Mouse (Mus musculus) brain, adult 2 months (tissue): ENCODE measurements at regions not wholly inside any gene's neighbourhood (a gene's known extent, or its start where the extent isn't known, plus 50 kb on each side); places are given as distances from the start of the nearest gene placed in this dataset.

Source experiments
- DNase-seq: peaks from one replicate; pipeline ENCODE4 v3.0.0; 2011; ENCODE audit warnings: low read depth, low spot score

DNA sequence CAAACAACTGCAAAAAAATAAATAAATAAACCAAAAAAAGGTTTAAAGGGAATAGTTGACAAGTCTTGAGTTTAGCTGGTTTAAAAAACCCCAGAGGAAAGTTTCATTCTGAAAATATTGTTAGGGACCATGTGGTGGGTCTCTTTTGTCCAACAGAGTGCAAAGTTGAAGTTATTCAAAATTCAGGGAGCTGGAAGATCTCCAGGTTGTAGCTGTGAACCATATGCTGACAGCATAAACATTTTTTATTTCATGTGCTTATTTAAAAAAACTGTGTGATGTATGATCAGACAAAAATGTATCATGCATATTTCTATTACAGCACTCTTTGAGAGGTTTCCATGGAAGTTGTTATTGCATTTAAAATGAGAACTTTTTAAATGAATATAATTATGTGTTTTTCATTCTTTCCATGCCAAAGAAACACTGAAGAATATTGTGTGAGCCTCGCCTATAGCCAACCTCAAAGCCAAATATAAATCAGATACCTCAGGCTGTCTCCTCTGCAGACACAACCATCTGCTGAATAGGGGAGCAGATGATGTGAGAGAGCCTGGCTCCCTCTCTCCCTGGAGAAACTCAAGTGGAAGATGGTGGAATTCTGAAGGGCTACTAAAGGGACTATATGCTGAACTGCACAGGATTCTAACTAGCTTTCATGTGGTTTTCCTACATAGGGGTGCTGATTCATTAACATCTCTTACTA lies 413.4 kb upstream of the Impad1 start:
- DNase-seq = peak; percentile 65

DNA sequence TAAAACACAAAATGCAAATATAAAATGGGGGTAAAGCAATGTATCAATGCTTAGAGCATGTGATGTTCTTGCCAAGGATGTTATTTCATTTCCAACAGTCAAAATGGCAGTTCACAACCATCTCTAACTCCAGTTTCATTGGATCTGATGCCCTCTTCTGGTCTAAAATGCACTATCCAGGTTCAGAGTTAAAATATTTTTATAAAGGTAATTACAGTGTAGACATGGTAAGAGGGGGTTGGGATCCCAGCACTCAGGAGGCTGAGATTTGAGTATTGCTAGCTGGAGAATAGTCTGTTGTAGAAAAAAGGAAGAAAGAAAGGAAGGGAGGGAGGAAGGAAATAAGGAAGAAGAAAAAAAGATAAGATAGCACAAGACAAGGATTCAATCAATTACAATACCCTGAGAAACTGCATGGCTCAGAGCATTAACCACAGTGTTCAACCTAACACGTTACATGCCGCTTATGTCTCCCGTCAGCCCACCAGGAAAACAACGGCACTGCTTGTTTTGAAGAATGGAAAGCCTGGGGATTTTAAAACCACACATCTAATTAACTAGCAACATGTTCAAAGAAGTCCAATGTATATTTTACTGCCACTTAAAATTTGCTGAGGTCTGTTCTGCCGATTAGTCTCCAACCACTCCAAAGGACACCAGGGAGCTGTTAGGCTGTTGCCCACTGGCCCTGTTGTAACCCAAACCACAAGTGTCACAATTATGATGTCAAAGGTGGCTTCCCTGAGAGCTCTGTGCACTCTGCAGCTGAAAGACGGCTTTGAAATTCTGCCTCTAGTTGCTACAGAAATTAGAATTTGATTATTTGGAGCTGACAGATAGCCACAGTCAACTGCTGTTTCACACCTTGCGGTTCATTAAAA lies 412.4 kb upstream of the Impad1 start:
- peak; percentile 21 for DNase-seq

DNA sequence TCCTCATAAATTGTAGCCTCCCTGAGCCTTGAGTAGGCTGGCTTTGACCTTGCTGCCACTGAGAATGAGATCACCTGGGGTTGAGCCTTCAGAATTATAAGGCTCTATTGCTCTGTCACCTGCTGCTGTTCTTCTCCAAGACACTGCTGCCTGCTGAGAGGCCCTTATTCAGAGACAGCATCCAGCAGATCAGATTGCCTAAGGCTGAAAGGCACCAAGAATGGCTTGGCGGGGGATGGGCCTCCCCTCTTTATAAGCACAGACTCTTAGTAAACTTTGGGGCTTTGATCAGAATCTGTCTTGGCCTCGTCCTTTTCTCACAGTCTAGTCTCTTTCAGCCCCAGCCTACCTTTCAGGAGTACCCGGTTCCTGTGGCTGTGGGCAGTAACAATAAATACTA lies 401.1 kb upstream of the Impad1 start:
- no peak for DNase-seq

DNA sequence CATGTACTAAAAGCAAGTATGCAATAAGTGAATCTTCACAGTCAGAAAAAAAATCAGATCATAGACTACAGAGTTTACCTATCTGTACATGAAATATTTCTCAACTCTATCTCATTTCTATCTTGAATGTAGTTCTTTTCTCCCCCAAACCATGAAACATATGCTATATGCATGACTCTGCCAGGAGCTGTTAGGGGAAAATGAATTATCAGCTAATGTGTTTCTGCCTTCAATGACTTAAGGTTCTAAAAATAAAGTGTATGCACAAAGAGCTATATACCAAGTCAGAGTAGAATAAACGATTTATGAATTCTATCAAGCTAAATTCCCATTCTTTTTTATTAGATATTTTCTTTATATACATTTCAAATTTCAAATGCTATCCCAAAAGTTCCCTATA lies 388.4 kb upstream of the Impad1 start:
- peak; percentile 23 for DNase-seq

DNA sequence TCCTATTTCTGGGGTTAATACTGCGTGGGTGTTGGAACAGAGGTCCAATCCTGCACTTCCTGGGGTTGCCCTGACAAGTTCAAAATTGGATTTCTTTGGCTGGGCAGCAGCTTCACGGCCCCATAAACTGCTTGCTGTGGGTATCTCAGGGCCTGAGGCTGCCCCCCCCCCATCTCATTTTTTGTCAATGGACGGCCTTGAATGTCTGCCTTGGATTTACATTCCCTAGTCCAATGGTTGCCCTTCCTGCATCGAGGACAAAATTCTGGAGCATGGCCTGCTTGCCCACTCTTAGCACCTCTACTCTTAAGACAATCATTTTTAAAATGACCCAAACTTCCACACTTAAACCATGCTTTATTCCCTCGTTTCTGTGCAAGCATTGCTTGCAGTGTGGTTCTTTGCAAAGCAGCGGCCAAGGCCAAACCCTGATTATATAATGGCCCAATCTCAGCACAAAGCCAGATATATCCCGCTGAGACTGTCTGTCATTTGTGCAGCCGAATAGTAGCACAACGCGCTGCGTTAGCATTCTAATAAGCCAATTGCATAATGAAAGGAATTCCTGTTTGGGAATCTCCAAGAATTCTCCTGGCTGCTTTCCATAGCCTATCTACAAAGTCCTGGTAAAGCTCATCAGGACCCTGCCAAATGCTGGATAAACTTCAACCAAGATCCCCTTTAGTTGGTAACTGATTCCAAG lies 386.0 kb upstream of the Impad1 start:
- peak; percentile 51 for DNase-seq

DNA sequence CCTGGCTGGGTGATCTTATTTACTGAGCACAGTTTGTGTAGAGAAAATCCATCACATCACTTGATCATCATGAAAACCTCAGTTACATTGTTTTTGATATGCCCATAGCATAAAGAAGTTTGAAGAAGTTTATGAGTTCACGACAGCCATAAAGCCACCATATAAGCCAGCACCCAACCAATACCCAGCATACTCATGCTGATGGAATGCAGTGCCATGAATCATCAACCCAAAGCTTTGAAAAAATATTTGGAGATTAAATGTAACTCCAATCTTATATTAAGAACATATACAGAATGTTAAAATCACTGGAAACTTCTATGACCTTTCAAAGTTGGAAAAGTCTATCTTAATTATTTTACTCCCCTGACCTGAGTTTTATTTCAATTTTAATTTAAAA lies 372.1 kb upstream of the Impad1 start:
- DNase-seq = no peak

DNA sequence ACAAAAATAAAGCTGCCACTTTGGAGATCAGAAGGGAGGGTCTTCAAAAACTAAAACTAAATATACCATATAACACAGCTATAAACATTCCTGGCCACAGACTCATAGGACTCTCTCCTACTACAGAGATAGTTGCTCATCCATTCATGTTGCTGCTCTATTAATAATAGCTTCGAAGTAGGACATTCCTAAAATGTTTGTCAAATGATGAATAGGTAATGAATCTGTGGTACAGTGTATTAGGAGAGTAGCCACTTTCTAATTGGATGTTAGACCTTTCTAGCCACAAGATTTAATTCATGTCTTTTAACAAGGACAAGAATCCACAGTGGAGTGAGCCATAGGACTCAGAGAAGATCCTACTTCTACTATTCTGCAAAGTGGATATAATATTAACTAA lies 367.8 kb upstream of the Impad1 start:
- DNase-seq = no peak

DNA sequence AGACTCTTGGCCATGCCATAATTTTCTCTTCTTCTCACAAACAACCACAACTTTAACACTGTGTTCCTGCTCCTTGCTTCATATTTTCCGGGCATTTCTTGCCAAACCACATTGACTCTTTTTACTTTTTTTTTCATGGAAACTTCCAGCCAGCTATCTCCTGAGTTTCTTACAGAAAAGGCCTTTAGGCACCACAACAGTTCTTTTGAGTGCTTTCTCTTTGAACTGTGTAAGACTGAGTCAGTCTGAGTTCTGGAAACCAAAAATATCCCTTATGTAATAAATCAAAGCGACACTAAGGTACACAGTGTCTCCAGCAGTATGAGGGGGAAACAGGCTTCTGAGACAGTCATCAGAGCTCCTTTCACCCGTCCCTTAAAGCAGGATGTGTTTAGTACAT lies 337.6 kb upstream of the Impad1 start:
- peak; percentile 83 for DNase-seq

DNA sequence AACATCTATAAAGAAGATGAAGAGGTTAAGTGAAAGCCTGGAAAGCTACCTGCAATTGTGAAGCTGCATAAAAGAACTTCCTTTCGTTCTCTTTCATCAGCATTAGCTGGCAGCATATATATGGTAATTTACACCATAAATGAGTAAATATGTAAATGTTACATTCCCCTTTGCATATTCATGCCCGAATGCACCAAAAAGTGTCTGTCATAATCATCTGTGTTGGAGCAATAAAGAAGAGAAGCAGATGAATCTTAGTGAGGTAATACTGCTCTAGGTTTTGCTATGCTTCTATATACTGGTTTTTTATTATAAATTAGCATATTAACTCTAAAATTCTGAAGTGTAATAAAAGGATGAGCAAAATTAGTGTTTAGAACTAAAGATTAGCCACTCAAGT lies 332.9 kb upstream of the Impad1 start:
- no peak for DNase-seq

DNA sequence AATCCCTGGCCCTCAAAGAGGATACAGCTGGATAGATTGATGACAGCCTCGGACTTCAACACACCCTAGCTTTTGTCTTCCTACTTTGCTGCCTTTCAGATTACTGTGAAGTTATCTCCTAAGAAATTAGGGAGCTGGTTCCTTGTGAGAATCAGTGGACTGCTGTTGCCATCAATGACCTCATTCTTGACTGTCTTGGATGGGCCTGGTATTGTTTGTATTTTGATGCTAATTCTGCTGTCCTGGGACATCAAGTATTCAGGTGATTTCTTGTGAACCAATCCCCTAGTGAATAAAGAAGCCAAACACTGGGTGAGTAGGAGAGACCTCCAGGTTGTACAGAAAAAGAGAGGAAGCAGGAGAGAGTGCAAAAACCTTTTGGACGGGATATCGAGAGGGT lies 305.3 kb upstream of the Impad1 start:
- DNase-seq = no peak

DNA sequence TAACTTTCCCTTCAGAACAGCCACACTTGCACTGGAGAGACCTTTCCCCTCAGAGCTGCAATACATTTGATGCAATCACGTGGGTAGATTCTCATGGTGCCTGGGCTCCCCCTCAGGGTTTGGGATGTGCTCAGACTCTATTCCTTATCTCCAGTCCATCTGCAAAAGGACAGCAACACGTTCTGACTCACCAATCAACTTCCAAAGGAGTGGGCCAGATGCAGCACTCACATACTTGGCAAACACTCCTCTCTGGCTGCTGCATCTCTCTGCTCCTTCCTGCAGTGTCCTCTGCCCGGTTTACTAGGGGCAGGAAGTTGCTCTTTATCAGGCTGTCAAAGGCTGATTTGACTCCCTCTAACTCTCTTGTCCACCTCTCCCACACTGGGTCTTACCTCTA lies 285.6 kb upstream of the Impad1 start:
- peak; percentile 8 for DNase-seq

DNA sequence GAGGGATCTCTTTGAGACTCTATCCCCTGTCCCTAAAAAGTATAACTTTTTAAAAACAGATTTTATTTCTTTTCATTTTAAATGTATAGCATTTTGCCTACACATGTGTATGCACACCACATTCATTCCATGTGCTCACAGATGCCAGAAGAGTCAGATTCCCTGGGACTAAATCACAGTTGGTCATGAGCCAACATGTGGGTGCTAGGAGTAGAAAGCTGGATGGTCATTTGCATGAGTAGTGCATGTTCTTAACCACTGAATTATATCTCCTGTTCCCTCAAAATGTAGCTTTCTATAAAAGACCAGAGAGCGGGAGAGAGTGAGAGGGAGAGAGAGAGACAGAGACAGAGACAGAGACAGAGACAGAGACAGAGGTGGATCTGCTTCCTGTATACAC lies 281.6 kb upstream of the Impad1 start:
- peak; percentile 66 for DNase-seq

DNA sequence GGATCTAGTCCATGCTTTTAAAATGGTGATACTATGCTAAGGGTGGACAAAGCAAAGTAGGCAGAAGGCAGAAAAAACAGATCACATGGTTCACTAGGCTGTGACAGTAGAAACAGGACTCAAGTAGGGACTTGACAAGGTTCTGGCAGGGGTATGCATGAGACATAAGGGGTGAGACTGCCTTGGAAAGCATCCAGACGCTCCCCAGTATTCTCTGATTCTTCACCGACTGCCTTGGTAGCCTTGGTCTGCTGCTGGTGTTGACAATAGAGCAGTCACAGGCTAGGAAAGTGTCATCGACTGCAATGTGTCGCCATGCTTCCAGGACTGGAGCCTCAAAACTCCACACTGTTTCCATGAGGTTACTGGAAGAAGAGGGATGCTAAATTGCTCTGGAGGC lies 278.1 kb upstream of the Impad1 start:
- no peak for DNase-seq

DNA sequence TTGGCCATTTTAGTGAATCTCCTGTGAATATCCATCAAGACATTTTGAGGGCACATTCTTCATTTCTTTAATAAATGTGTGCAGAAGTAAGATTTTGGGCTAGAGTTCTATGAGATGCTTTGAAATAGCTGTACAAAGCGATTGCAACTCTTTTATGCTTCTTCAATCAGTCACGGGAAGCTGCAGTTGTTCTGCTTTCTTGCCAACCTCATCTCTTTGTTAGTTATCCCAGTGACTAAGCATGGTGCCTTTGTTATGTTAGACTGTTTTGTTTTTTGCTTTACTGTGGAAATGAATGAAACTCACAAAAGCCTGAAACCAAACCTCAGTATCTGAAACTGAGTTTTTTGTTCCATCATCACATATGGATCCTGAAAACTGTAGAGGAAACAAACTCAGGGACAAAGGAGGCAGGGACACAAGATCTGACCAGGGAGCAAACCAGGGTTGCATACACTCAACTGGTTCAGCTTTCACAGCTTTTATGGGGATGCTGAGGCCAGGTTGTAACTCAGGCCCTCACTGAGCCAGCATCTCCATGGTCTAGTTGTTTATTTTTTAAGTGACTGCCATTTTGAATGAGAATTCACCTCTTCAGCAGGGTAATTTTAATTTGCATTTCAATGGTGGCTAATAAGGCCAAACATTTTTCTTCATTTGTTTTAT lies 266.3 kb upstream of the Impad1 start:
- DNase-seq = peak; percentile 17

DNA sequence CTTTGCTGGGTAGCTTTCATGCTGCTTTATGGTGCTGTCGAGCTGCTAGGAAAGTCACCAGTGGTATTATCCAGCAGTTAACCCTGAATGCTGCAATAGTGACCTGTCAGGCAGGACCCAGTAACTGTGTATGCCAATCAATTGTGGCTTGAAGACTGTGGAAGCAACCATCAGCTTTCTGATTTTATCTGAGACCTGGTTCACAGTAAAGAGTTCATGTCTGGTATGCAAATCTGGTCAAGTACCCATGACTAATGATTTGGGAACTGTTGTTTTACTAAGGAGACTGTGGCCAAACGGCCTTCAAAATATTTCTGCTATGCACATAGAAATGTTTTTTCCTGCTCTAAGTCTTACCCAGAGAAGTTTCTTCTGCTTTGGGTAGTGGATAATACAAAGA lies 236.8 kb upstream of the Impad1 start:
- no peak for DNase-seq

DNA sequence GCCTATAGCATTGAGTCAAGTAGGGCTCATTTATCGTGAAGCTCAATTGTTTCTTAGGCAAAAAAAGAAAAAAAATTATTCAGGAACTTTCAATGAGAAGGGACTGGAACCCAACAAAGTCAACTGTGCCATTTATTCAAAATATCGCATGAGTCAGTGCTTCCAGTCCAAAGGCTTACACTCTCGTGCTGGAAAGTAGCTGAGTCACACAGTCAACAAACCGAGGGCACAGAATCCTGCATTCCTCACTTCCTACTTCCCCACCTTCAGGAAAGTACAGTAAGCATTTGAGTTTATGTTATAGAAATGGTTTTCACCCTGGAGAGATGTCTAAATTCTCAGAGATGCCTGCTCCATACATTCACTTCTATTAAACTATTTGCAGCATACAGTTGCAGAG lies 194.3 kb upstream of the Impad1 start:
- peak; percentile 59 for DNase-seq

DNA sequence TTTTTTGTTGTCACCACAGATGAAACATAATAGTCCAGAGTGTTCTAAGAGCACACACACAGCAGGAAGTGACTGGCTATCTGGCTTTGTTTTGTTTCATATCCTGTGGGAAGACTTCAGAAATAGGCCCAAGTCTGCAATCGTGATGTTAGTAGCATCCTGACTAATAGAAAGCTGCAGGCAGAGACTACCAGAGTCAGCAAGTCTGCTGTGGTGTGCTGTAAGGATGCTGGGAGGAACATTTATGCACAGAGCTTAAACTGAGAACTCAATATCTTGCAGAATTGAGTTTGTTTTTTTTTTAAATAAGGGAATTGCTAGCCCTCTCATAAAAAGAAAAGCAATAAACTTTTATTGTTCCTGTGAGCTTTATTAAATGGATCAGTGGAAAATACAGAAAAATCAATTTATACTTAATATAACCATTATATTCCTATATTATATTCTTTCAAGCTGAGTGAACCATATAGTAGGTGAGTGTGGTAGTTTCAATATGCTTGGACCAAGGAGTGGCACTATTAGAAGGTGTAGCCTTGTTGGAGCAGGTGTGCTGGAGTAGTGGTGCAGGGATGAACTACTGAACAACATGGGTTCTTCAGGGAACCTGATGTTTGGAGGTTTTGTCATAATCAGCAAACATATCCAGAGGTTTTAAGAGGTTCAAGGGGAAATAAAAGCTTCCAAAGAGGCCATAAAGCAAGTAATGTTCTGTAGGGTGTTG lies 190.5 kb upstream of the Impad1 start:
- peak; percentile 10 for DNase-seq

DNA sequence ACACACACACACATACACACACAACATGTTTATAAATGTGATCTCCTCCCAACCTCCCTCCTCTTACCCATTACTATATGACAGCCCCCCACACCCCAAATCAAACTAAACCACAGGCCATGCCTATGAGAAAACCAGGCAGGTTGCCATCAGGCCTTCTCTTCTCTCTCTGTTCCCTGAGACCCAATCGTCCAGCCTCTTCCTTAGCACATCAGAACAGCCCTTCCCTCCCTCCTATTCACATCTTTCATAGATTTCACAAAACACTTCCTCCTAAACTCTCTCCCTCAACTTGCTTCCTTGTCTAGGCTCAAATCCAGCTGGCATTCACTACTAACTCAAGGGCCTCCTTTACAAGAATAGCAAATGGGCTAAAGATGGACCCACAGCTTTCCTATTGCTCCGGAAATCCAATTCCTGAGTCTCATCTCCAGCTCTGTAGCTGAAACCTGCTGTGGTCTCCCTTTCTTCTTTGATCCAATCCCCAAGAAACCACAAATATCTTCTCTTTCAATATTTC lies 178.7 kb upstream of the Impad1 start:
- DNase-seq = peak; percentile 23

DNA sequence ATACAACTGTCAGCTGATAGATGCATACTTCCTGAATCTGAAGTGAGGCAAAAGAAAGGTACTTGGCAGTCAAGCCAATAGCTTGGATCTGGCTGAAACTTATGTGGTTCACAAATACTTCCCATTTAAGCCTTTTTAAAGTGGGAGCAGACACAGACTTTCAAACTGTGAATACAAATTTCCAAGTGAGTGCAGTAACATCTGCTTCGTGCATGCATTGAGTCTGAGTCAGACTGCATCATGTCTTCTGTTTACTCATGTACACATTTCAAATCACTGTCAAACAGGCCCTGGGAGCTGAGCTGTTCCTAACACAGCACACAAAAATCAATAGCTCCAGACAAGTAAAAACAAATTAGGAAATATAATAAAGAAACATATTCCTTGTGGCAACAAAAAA lies 155.8 kb upstream of the Impad1 start:
- DNase-seq = peak; percentile 65

DNA sequence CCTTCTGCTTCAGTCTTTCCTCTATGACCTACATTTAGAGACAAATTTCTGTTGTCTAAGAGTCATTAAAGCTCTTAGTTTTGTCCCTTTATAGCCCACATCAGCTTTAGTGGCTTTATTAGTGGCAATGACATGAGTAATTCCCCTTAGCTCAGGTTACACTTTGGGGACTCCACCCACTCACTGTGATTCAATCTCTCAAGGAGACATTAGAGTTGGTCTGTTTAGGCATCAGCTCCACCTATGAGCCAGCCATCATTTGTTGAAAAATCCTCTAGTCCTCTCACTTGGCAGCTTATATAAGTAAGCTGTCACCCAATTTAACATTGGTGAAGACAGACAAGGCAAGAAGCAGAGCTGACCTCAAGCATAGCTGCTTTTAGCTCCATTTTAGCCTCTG lies 151.3 kb upstream of the Impad1 start:
- peak; percentile 14 for DNase-seq

DNA sequence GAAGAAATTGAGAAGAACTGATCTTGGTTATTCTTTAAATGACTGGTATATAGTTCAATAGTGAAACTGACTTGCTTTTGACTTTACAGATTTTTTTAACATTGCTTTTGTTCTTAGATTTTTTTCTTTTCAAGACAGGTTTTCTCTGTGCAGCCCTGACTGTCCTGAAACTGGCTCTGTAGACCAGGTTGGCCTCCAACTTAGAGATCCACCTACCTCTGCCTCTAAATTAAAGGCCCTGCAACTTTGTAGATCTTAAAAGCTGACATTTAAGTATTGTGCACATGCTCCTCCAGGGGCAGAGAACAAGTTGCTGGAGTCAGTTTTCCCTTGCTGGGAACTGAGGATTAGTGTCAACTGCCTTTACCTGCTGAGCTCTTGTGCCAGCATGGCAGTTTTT lies 132.6 kb upstream of the Impad1 start:
- no peak for DNase-seq
